Mouse (Mus musculus) ES-Bruce4 (cell line): ENCODE results near the gene Gpm6b. TPM values are rescaled to one million over a fixed set of nuclear protein-coding genes. Genes with fewer than 3 reads are reported as not detected.

Experiments used
- H3K27ac ChIP-seq: 2 replicates; pipeline ENCODE4 v1.5.1; 2012; ENCODE audit warnings: low read length, inconsistent platforms; ENCODE audit not compliant: insufficient read depth
- H3K27me3 ChIP-seq: 2 replicates; pipeline ENCODE4 v1.6.1; 2012; ENCODE audit warnings: mild to moderate bottlenecking, low read length, inconsistent platforms; ENCODE audit not compliant: control insufficient read depth, poor library complexity, insufficient read depth, severe bottlenecking
- H3K36me3 ChIP-seq: 2 replicates; pipeline ENCODE4 v1.6.1; 2012; ENCODE audit warnings: inconsistent platforms, mild to moderate bottlenecking, low read length, moderate library complexity; ENCODE audit not compliant: control insufficient read depth, poor library complexity, insufficient read depth, severe bottlenecking
- H3K4me1 ChIP-seq: one replicate; pipeline ENCODE4 v1.8.1; 2011; ENCODE audit warnings: low read length; ENCODE audit not compliant: control insufficient read depth, insufficient read depth
- H3K4me3 ChIP-seq: 2 replicates; pipeline ENCODE4 v1.5.1; 2011; ENCODE audit warnings: low read depth, mild to moderate bottlenecking, low read length
- H3K9ac ChIP-seq: 2 replicates; pipeline ENCODE4 v1.6.1; 2012; ENCODE audit warnings: low read depth, mild to moderate bottlenecking, inconsistent platforms; ENCODE audit not compliant: poor library complexity, severe bottlenecking
- H3K9me3 ChIP-seq: replicated peaks from 2 replicates; pipeline ENCODE4 v1.6.1; 2012; ENCODE audit warnings: mild to moderate bottlenecking, low read length, inconsistent platforms; ENCODE audit not compliant: control insufficient read depth, poor library complexity, insufficient read depth, severe bottlenecking
- CTCF ChIP-seq: IDR thresholded peaks from one replicate; pipeline ENCODE4 v1.8.1; 2011; ENCODE audit warnings: low read depth, low read length
- EP300 ChIP-seq: IDR thresholded peaks from 2 replicates; pipeline ENCODE4 v1.6.1; 2011; ENCODE audit warnings: low read depth, low read length; ENCODE audit not compliant: insufficient read depth
- POLR2A ChIP-seq: IDR thresholded peaks from one replicate; pipeline ENCODE4 v1.8.1; 2011; ENCODE audit warnings: low read length; ENCODE audit not compliant: insufficient read depth
- polyA plus RNA-seq: library from polyadenylated mRNA; stranded (reverse); fragments of >200 nt; gene quantifications from 2 replicates; pipeline ENCODE4 v1.2.4, GENCODE M21; 2011; ENCODE audit warnings: low read depth; ENCODE audit not compliant: missing spikeins, insufficient read depth, insufficient read length

The Gpm6b gene
- polyA plus RNA-seq, 1 experiment = 2.0 TPM

GRCm38 (mm10) chrX:166376681-166377328 is 138.1 kb downstream of the Gpm6b start:
- no peaks in the 10 kb centered on the region for H3K9me3 ChIP-seq
- H3K4me3 ChIP-seq = no peak overlapping the region
- H3K9ac ChIP-seq = no peak overlapping the region
- H3K4me1 ChIP-seq = no peaks in the 10 kb centered on the region
- TF ChIP-seq CTCF = no peak
- H3K36me3 ChIP-seq = no peaks in the 10 kb centered on the region
- no peak overlapping the region for H3K27ac ChIP-seq
- H3K27me3 ChIP-seq = no peaks in the 10 kb centered on the region

GRCm38 (mm10) chrX:166378652-166379051 is 139.9 kb downstream of the Gpm6b start:
- no peaks in the 10 kb centered on the region for H3K27me3 ChIP-seq
- no peaks in the 10 kb centered on the region for H3K4me1 ChIP-seq
- H3K4me3 ChIP-seq = no peak overlapping the region
- TF ChIP-seq EP300 (no peak), POLR2A (no peak), CTCF (no peak)
- H3K36me3 ChIP-seq = no peaks in the 10 kb centered on the region
- H3K9ac ChIP-seq = no peak overlapping the region
- no peak overlapping the region for H3K27ac ChIP-seq
- H3K9me3 ChIP-seq = no peaks in the 10 kb centered on the region

- H3K36me3 ChIP-seq = no peaks in the 10 kb centered on the region
- H3K27me3 ChIP-seq = no peaks in the 10 kb centered on the region
- no peaks in the 10 kb centered on the region for H3K9me3 ChIP-seq
- H3K4me1 ChIP-seq = no peaks in the 10 kb centered on the region
- no peak overlapping the region for H3K4me3 ChIP-seq
- TF ChIP-seq POLR2A (no peak), EP300 (no peak), CTCF (no peak)
- no peak overlapping the region for H3K27ac ChIP-seq
- no peak overlapping the region for H3K9ac ChIP-seq
Measured at GRCm38 (mm10) chrX:166383606-166384005, 144.9 kb downstream of the Gpm6b start.

- no peak overlapping the region for H3K9ac ChIP-seq
- H3K27me3 ChIP-seq = no peaks in the 10 kb centered on the region
- TF ChIP-seq EP300 = no peak
- TF ChIP-seq POLR2A = no peak
- TF ChIP-seq CTCF = no peak
- no peaks in the 10 kb centered on the region for H3K36me3 ChIP-seq
- no peaks in the 10 kb centered on the region for H3K4me1 ChIP-seq
- no peaks in the 10 kb centered on the region for H3K9me3 ChIP-seq
- no peak overlapping the region for H3K27ac ChIP-seq
- H3K4me3 ChIP-seq = no peak overlapping the region
Measured at GRCm38 (mm10) chrX:166384935-166385334, 146.2 kb downstream of the Gpm6b start.

GRCm38 (mm10) chrX:166386656-166387055 is 147.9 kb downstream of the Gpm6b start:
- Histone ChIP-seq H3K9me3 (no peaks in the 10 kb centered on the region), H3K4me3 (no peak overlapping the region), H3K36me3 (no peaks in the 10 kb centered on the region; the same call in 1 of the 2 replicates), H3K9ac (no peak overlapping the region), H3K27me3 (no peaks in the 10 kb centered on the region), H3K27ac (no peak overlapping the region), H3K4me1 (no peaks in the 10 kb centered on the region)
- no peak for TF ChIP-seq EP300
- TF ChIP-seq POLR2A = no peak
- no peak for TF ChIP-seq CTCF

- H3K27ac ChIP-seq = no peak overlapping the region
- H3K9ac ChIP-seq = no peak overlapping the region
- no peak overlapping the region for H3K4me3 ChIP-seq
- H3K9me3 ChIP-seq = no peaks in the 10 kb centered on the region
- H3K4me1 ChIP-seq = no peaks in the 10 kb centered on the region
- H3K36me3 ChIP-seq = no peaks in the 10 kb centered on the region; the same call in none of the 2 replicates
- H3K27me3 ChIP-seq = no peaks in the 10 kb centered on the region
- TF ChIP-seq EP300 (no peak), CTCF (no peak), POLR2A (no peak)
Measured at GRCm38 (mm10) chrX:166393753-166394152, 155.0 kb downstream of the Gpm6b start.
